Mouse (Mus musculus) testis, adult 2 months (tissue): ENCODE data around the gene Olfr1391.

Source experiments
- CTCF ChIP-seq: fragments of 200-500 bp; IDR thresholded peaks from 2 replicates; pipeline ENCODE4 v1.5.1; 2012; ENCODE audit warnings: low read depth, mild to moderate bottlenecking, inconsistent platforms, low read length, moderate library complexity; ENCODE audit not compliant: control insufficient read depth, insufficient read depth, insufficient replicate concordance
- POLR2A ChIP-seq: fragments of 200-500 bp; IDR thresholded peaks from 2 replicates; pipeline ENCODE4 v1.6.1; 2012; ENCODE audit warnings: low read depth, mild to moderate bottlenecking, inconsistent platforms, low read length, moderate library complexity; ENCODE audit not compliant: control insufficient read depth

DNA sequence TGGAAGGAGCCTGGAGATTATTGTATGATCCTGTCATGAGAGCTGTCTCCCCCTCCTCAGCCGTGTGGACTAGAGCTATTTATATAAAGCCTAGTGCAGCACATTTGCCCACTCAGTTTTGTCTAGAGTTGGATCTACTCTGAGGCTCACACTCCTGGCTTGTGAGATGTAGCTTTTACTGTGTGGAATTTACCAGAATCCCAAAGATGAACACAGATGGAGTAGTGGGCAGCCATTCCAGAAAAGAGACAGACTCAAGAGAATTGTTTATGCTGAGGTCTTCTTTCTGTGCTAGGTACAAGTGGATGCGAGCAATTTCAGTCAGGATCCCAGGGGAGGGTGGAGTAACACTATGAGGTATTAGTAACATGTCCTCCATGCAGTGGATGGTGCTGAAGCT lies 35.3 kb upstream of the Olfr1391 start:
- no peak for TF ChIP-seq CTCF
- no peak for TF ChIP-seq POLR2A
